Mouse (Mus musculus) adrenal gland, adult 18-20 months (tissue): ENCODE measurements around the gene Naa11. TPM values are rescaled to one million over a fixed set of nuclear protein-coding genes. Genes with fewer than 3 reads are reported as not detected.

Source experiments
- DNase-seq, 2 experiments: peaks; one replicate each; pipeline ENCODE4 v3.0.0; 2021 to 2022; ENCODE audit warnings: low spot score in 2 of 2
- long read RNA-seq, 2 experiments: library from polyadenylated mRNA; stranded (forward); transcript quantifications; one replicate each; pipeline ENCODE4 v2.0.0; 2021
- total RNA-seq, 2 experiments: library from RNA; stranded (reverse); gene quantifications; 1 replicate in 1 of 2; 2 replicates in 1 of 2; pipeline ENCODE4 v1.2.3; 2021

Gene Naa11
- not detected for total RNA-seq
- long read RNA-seq, experiment 1 = 0 reads
- long read RNA-seq, experiment 2 = 0 reads

GRCm38 (mm10) chr5:97392160-97392559, at the start of gene Naa11:
TSS of gene Naa11 (minus strand) at chr5:97392379.
- no peak for DNase-seq

- no peak for DNase-seq
Observed at GRCm38 (mm10) chr5:97432512-97432911, 40.3 kb upstream of the Naa11 start.

GRCm38 (mm10) chr5:97429976-97430375, 37.8 kb upstream of the Naa11 start:
- DNase-seq = no peak

- no peak for DNase-seq
Observed at GRCm38 (mm10) chr5:97421669-97422068, 29.5 kb upstream of the Naa11 start.

GRCm38 (mm10) chr5:97417185-97417584, 25.0 kb upstream of the Naa11 start:
- no peak for DNase-seq

- DNase-seq = no peak
Observed at GRCm38 (mm10) chr5:97415837-97416236, 23.7 kb upstream of the Naa11 start.

GRCm38 (mm10) chr5:97413716-97414115, 21.5 kb upstream of the Naa11 start:
- DNase-seq = no peak

- no peak for DNase-seq
Observed at GRCm38 (mm10) chr5:97410190-97410589, 18.0 kb upstream of the Naa11 start.

- no peak for DNase-seq
Observed at GRCm38 (mm10) chr5:97409234-97409704, 17.1 kb upstream of the Naa11 start.

- no peak for DNase-seq
Observed at GRCm38 (mm10) chr5:97401042-97401441, 8.9 kb upstream of the Naa11 start.

GRCm38 (mm10) chr5:97397585-97397984, 5.4 kb upstream of the Naa11 start:
- DNase-seq = no peak

GRCm38 (mm10) chr5:97387622-97388021, 4.6 kb downstream of the Naa11 start:
- no peak for DNase-seq

- no peak for DNase-seq
Observed at GRCm38 (mm10) chr5:97384399-97384798, 7.8 kb downstream of the Naa11 start.

- DNase-seq = no peak
Observed at GRCm38 (mm10) chr5:97382548-97383222, 9.5 kb downstream of the Naa11 start.

GRCm38 (mm10) chr5:97379976-97380375, 12.2 kb downstream of the Naa11 start:
- no peak for DNase-seq

- DNase-seq = no peak
Observed at GRCm38 (mm10) chr5:97364781-97365180, 27.4 kb downstream of the Naa11 start.

GRCm38 (mm10) chr5:97364252-97364651, 27.9 kb downstream of the Naa11 start:
- DNase-seq = no peak

- no peak for DNase-seq
Observed at GRCm38 (mm10) chr5:97362539-97362938, 29.6 kb downstream of the Naa11 start.

- no peak for DNase-seq
Observed at GRCm38 (mm10) chr5:97359104-97359503, 33.1 kb downstream of the Naa11 start.

- DNase-seq = no peak
Observed at GRCm38 (mm10) chr5:97356135-97356534, 36.0 kb downstream of the Naa11 start.

GRCm38 (mm10) chr5:97355152-97355551, 37.0 kb downstream of the Naa11 start:
- no peak for DNase-seq

- no peak for DNase-seq
Observed at GRCm38 (mm10) chr5:97348760-97349159, 43.4 kb downstream of the Naa11 start.

- DNase-seq = no peak
Observed at GRCm38 (mm10) chr5:97348310-97348709, 43.9 kb downstream of the Naa11 start.
